Mouse (Mus musculus) hindbrain, embryonic 14.5 days (tissue): Measurements from ENCODE around the gene Btnl2. TPM values are rescaled to one million over a fixed set of nuclear protein-coding genes. Genes with fewer than 3 reads are reported as not detected.

Source experiments
- ATAC-seq: fragments of 200-750 bp; cut with Nextera tagmentation; 2 replicates; pipeline ENCODE4 v1.8.0; 2017; ENCODE audit warnings: moderate number of reproducible peaks, mild to moderate bottlenecking, moderate TSS enrichment, moderate library complexity; ENCODE audit not compliant: low FRiP score
- DNase-seq: peaks from one replicate; pipeline ENCODE4 v3.0.0-alpha.2; 2015; ENCODE audit warnings: low spot score
- H3K27ac ChIP-seq: fragments of 300-500 bp; sonication (generic); 2 replicates; pipeline ENCODE4 v1.5.1; 2014; ENCODE audit warnings: mild to moderate bottlenecking, moderate library complexity
- H3K27me3 ChIP-seq: fragments of 300-500 bp; sonication (generic); 2 replicates; pipeline ENCODE4 v1.6.1; 2014; ENCODE audit warnings: mild to moderate bottlenecking, low read length, mixed read lengths; ENCODE audit not compliant: control insufficient read depth, insufficient read depth
- H3K36me3 ChIP-seq: fragments of 300-500 bp; sonication (generic); replicated peaks from 2 replicates; pipeline ENCODE4 v1.6.1; 2014; ENCODE audit not compliant: control insufficient read depth, insufficient read depth
- H3K4me1 ChIP-seq: fragments of 300-500 bp; sonication (generic); replicated peaks from 2 replicates; pipeline ENCODE4 v1.6.1; 2014; ENCODE audit warnings: antibody characterized with exemption, low read length, mixed read lengths; ENCODE audit not compliant: control insufficient read depth, insufficient read depth
- H3K4me2 ChIP-seq: fragments of 300-500 bp; sonication (generic); replicated peaks from 2 replicates; pipeline ENCODE4 v1.6.1; 2014; ENCODE audit warnings: mild to moderate bottlenecking, moderate library complexity
- H3K4me3 ChIP-seq: fragments of 300-500 bp; sonication (generic); replicated peaks from 2 replicates; pipeline ENCODE4 v1.5.1; 2014; ENCODE audit warnings: mild to moderate bottlenecking, low read length
- H3K9ac ChIP-seq: fragments of 300-500 bp; sonication (generic); 2 replicates; pipeline ENCODE4 v1.6.1; 2014
- H3K9me3 ChIP-seq: fragments of 300-500 bp; sonication (generic); 2 replicates; pipeline ENCODE4 v1.6.1; 2016; ENCODE audit warnings: low read length; ENCODE audit not compliant: control insufficient read depth
- WGBS: fragments of 180-500 bp; shearing (Covaris S2); extraction: QIAGEN DNeasy Blood & Tissue Kit; methylation state at CpG from one replicate; pipeline ENCODE4 v1.1.7; 2014; 5-methylcytosine and 5-hydroxymethylcytosine counted together
- polyA plus RNA-seq: library from polyadenylated mRNA; unstranded; fragments of >200 nt; fragmentation: Nextera tagmentation; extraction: Ambion mirVana; gene quantifications from 2 replicates; pipeline ENCODE4 v1.2.1, GENCODE M21; 2014

The Btnl2 gene
- polyA plus RNA-seq, 1 experiment from 2014 or later: not detected

DNA sequence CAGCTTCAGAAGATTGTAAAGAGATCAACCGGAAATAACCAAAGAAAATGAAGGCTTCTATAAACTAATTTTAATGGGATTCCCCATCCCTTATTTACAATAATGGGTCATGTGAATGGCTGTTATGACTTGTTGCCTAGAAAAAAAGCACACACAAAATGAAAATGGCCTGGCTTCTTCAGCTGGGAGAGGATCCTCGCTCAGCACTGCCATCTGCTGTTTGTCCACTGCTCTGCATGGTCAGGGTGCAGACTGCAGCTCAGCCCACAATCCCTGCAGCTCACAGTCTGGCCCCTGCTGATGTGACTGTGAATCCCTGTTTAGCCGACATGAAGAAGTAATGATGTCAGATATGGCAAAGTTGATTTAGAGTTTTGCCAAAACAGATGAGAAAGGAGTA, 41.2 kb upstream of the Btnl2 start:
- WGBS: 37% methylated on average over 3 of the region's 3 CpGs

DNA sequence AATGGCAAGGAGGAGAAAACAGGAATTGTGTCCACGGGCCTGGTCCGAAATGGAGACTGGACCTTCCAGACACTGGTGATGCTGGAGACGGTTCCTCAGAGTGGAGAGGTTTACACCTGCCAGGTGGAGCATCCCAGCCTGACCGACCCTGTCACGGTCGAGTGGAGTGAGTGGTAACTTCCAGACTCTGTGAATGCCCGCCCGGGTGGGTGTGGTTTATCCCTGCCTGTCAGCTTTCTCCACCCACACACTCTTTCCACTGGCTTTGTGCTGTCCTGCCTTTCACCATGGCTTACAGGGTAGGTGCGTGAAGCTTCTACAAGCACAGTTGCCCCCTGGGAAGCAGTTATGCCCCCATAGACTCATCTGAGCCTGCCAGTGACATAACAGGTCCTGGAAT, 40.3 kb upstream of the Btnl2 start:
- ATAC-seq (no peak), DNase-seq (no peak)
- no peaks in the 10 kb centered on the region for H3K36me3 ChIP-seq
- 75% methylated on average over 9 of the region's 9 CpGs for WGBS
- H3K27me3 ChIP-seq: no peaks in the 10 kb centered on the region
- no peak overlapping the region for H3K4me3 ChIP-seq
- no peak overlapping the region for H3K27ac ChIP-seq
- H3K4me1 ChIP-seq: no peaks in the 10 kb centered on the region
- H3K9me3 ChIP-seq: no peaks in the 10 kb centered on the region
- no peak overlapping the region for H3K9ac ChIP-seq
- no peak overlapping the region for H3K4me2 ChIP-seq

More for the DNA sequence above, 41.2 kb upstream of the Btnl2 start:
- no peaks in the 10 kb centered on the region for H3K4me1 ChIP-seq
- no peaks in the 10 kb centered on the region for H3K27me3 ChIP-seq
- H3K9ac ChIP-seq: no peak overlapping the region
- H3K36me3 ChIP-seq: no peaks in the 10 kb centered on the region
- H3K4me3 ChIP-seq: no peak overlapping the region
- DNase-seq: peak; percentile 88
- no peak overlapping the region for H3K27ac ChIP-seq
- H3K4me2 ChIP-seq: no peak overlapping the region
- no peak for ATAC-seq
- no peaks in the 10 kb centered on the region for H3K9me3 ChIP-seq

DNA sequence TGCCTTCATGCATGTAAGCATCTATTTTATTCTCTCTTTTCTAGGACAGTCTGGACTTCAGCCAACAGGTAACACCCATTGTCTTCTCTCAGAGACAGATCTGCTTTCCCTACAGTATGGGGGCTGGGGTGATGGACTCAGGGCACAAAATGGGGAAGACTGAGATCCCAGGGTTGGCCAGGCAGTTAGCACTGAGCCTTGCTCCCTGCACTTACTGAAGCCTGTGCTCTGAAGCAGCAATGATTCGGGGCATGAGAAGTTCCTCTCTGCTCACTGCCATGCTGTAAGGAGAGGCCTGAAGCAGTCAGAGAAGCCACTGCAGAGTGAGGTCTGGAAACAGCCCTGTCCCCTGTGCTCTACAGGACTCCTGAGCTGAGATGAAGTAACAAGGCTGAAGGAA, 39.1 kb upstream of the Btnl2 start:
- no peaks in the 10 kb centered on the region for H3K9me3 ChIP-seq
- WGBS: 80% methylated on average over 1 of the region's 1 CpGs
- no peak overlapping the region for H3K4me2 ChIP-seq
- no peak overlapping the region for H3K27ac ChIP-seq
- H3K4me3 ChIP-seq: no peak overlapping the region
- ATAC-seq (no peak), DNase-seq (no peak)
- H3K9ac ChIP-seq: no peak overlapping the region
- no peaks in the 10 kb centered on the region for H3K36me3 ChIP-seq
- no peaks in the 10 kb centered on the region for H3K27me3 ChIP-seq
- H3K4me1 ChIP-seq: no peaks in the 10 kb centered on the region

DNA sequence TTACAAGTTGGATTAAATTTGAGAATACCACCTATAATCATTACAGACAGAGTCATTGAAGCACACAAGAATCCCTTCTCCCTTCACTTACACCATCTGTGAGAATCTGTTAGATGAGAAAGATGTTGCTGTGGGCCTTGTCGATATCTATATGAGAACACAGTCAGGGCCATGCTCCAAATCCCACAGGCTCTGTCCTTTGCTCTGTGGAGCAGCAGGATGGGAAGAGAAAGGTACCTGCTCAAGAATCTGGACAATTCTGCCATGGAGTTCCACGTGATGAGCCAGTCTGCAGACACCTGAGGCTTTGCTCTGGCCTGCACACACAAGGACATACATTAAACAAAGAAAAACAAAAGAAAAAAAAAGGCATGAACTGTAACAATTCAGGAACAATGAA, 37.9 kb upstream of the Btnl2 start:
- no peak overlapping the region for H3K4me2 ChIP-seq
- DNase-seq (no peak), ATAC-seq (no peak)
- no peaks in the 10 kb centered on the region for H3K27me3 ChIP-seq
- no peaks in the 10 kb centered on the region for H3K36me3 ChIP-seq
- no peak overlapping the region for H3K27ac ChIP-seq
- H3K9ac ChIP-seq: no peak overlapping the region
- H3K9me3 ChIP-seq: no peaks in the 10 kb centered on the region
- WGBS: 88% methylated on average over 2 of the region's 2 CpGs
- H3K4me1 ChIP-seq: no peaks in the 10 kb centered on the region
- no peak overlapping the region for H3K4me3 ChIP-seq

DNA sequence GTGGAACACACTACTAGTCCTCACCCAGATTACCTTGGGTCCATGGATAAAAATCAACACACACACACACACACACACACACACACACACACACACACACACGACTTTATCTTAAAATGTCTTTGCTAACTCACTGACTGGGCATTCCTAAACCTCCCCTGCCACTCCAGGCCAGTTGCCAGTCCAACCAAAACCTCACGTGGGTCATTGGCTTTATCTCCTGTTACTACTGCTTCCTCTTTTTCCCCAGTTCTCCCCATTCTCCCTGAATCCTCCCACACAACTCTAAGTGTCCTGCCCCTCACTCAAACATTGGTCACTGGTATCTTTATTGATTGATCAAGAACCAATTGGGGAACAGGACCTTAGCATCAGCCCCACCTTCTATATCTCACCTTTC, 37.3 kb upstream of the Btnl2 start:
- 41% methylated on average over 2 of the region's 2 CpGs for WGBS
- no peaks in the 10 kb centered on the region for H3K4me1 ChIP-seq
- H3K4me3 ChIP-seq: no peak overlapping the region
- H3K9ac ChIP-seq: no peak overlapping the region
- no peaks in the 10 kb centered on the region for H3K9me3 ChIP-seq
- DNase-seq: no peak
- no peak for ATAC-seq
- no peak overlapping the region for H3K4me2 ChIP-seq
- no peaks in the 10 kb centered on the region for H3K27me3 ChIP-seq
- H3K36me3 ChIP-seq: no peaks in the 10 kb centered on the region
- no peak overlapping the region for H3K27ac ChIP-seq

DNA sequence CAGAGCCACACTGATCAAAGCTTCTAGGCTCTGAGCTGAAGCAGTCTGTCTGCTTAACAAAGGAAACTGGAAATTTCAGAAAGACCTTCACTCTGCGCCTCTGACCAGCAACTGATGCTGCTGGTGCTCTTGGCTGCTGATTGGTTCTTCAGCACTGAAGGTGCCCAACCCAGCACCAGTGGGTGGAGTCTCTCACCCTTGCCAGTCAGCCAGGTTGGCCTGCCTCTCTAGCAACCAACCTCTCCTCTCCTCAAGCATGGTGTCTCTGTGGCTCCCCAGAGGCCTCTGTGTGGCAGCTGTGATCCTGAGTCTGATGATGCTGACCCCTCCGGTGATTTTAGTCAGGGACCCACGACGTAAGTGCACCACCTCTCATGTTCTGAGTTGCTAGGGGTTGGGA, 29.2 kb upstream of the Btnl2 start, which contains the start of gene H2-Eb2:
Gene H2-Eb2 (plus strand): TSS at position 230 of the 400 bp plus-strand sequence.
- Histone ChIP-seq H3K9ac (no peak within 1 kb of the TSS), H3K9me3 (no peaks in the 10 kb centered on the region), H3K4me3 (no peak within 1 kb of the TSS), H3K27me3 (no peaks in the 10 kb centered on the region), H3K4me1 (no peaks in the 10 kb centered on the region), H3K36me3 (no peaks in the 10 kb centered on the region), H3K4me2 (no peak within 1 kb of the TSS), H3K27ac (no peak within 1 kb of the TSS)
- WGBS: 44% methylated on average over 4 of the region's 4 CpGs
- no peak for ATAC-seq
- no peak for DNase-seq

DNA sequence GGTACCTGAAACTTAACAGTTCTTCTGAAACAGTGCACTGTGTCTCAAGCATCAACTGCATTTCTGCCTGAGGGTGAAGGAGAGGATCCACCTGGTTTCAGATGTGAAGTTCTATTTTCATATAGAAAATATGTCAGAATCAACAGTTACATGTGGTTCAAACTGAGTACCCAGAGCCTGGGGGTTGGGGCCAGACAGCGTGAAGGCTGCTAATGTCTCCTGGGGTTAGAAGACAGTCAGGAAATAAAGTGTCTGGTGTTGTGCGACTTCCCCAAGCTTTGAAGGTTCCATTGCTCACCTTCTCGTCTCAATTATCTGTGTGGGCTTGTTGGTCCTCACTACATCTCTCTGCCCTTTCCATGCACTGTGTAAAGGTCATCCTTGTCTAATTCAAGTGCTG, 28.2 kb upstream of the Btnl2 start:
- Histone ChIP-seq H3K9me3 (no peaks in the 10 kb centered on the region), H3K27me3 (no peaks in the 10 kb centered on the region), H3K4me3 (no peak overlapping the region), H3K27ac (no peak overlapping the region), H3K9ac (no peak overlapping the region), H3K36me3 (no peaks in the 10 kb centered on the region), H3K4me1 (no peaks in the 10 kb centered on the region), H3K4me2 (no peak overlapping the region)
- ATAC-seq (no peak), DNase-seq (no peak)
- 81% methylated on average over 3 of the region's 3 CpGs for WGBS

DNA sequence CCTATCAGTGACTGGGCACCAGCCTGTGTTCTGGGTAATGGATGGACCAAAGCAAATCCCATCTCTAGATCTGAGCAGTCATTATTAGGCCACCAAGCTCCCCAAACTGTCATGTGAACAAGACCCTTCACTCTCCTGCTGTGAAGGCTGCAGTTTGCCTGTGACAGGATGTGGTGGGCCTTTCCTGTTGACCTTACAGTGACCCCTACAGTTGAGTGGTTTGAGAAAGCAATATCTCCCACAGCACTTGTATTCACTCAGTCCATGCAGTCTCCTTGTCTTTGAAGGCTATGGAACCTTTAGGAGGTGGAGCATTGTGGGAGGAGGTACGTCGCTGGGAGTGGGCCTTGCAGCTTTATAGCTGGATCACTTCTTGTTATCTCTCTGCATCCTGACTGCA, 24.8 kb upstream of the Btnl2 start:
- H3K27ac ChIP-seq: no peak overlapping the region
- 78% methylated on average over 2 of the region's 2 CpGs for WGBS
- ATAC-seq: no peak
- H3K4me1 ChIP-seq: no peaks in the 10 kb centered on the region
- no peak overlapping the region for H3K4me2 ChIP-seq
- H3K36me3 ChIP-seq: no peaks in the 10 kb centered on the region
- no peaks in the 10 kb centered on the region for H3K9me3 ChIP-seq
- H3K9ac ChIP-seq: no peak overlapping the region
- DNase-seq: no peak
- H3K4me3 ChIP-seq: no peak overlapping the region
- H3K27me3 ChIP-seq: no peaks in the 10 kb centered on the region

DNA sequence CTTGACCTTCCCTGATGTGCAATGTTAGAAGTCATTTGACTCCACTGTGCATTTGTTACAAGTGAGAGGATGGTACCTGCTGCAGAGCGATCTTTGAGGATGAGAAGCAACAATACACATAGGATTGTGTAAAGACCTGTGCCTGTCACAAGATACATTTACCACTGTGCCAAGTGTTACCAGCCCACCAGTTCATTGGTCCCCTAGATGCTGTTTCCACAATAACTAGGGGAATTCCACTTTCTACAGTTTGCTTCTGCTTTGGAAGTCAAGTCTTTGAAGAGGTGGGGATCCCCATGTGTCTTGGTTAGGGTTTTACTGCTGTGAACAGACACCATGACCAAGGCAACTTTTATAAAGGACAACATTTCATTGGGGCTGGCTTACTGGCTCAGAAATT, 23.4 kb upstream of the Btnl2 start:
- 95% methylated on average over 1 of the region's 1 CpGs for WGBS
- no peak for ATAC-seq

DNA sequence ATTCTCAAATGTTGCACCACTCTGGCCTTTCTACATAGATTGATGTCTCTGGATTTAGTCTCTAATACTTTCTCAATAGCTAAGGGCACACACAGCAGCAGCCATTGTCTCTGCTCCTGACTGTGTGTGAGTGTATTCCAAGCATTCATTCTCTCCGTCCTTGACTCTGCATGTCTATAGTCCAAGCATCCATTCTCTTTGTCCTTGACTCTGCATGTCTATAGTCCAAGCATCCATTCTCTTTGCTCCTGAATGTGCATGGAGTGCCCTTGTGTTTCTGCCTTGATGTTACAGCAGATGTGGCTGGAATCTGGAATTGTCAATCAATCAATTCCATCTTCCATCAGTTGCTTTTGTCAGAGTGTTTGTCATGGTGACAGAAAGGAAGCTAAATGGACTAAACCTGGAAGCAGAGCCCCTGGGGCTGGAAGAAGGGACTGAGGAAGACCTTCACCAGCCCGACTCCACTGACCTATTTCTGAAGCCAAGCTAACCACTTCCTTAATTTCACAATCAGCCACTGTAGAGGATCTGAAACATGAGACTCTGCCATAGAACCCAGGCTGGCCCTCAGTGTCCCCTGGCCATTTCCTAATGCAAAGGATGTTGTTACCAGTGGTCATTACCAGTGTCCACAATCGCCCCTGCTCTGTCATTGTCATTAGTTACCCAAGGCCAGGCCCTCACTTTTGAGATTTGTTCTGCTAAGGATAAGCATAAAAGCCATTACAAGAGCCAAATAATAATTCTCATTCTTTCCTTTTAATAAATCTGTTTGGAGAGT, 13.8 kb upstream of the Btnl2 start:
- DNase-seq (no peak), ATAC-seq (no peak)
- 40% methylated on average over 3 of the region's 3 CpGs for WGBS
- no peaks in the 10 kb centered on the region for H3K4me1 ChIP-seq
- H3K27ac ChIP-seq: no peak overlapping the region
- H3K9me3 ChIP-seq: no peaks in the 10 kb centered on the region
- H3K9ac ChIP-seq: no peak overlapping the region
- no peak overlapping the region for H3K4me2 ChIP-seq
- H3K4me3 ChIP-seq: no peak overlapping the region
- no peaks in the 10 kb centered on the region for H3K36me3 ChIP-seq
- H3K27me3 ChIP-seq: no peaks in the 10 kb centered on the region

More for the DNA sequence above, 23.4 kb upstream of the Btnl2 start:
- Histone ChIP-seq H3K27me3 (no peaks in the 10 kb centered on the region), H3K4me3 (no peak overlapping the region), H3K9ac (no peak overlapping the region), H3K9me3 (no peaks in the 10 kb centered on the region), H3K27ac (no peak overlapping the region), H3K4me1 (no peaks in the 10 kb centered on the region), H3K4me2 (no peak overlapping the region), H3K36me3 (no peaks in the 10 kb centered on the region)
- no peak for DNase-seq
